Mouse (Mus musculus) ES-E14 (cell line): ENCODE measurements around the gene Dennd4c. TPM values are rescaled to one million over a fixed set of nuclear protein-coding genes. Genes with fewer than 3 reads are reported as not detected.

Experiments used
- DNase-seq: peaks from one replicate; pipeline ENCODE4 v3.0.0-alpha.2; 2013; ENCODE audit warnings: low read depth, low spot score
- H3K27ac ChIP-seq: 2 replicates; pipeline ENCODE4 v1.5.1; 2012; ENCODE audit warnings: low read depth, mild to moderate bottlenecking, low read length, moderate library complexity, mixed read lengths; ENCODE audit not compliant: poor library complexity, insufficient read depth, severe bottlenecking
- H3K36me3 ChIP-seq: 2 replicates; pipeline ENCODE4 v1.6.1; 2012; ENCODE audit warnings: mild to moderate bottlenecking, low read length, moderate library complexity, mixed read lengths; ENCODE audit not compliant: control insufficient read depth, poor library complexity, insufficient read depth, severe bottlenecking
- H3K4me1 ChIP-seq, 2 experiments: fragments of 150-350 bp in 1 of 2; sonication (generic) in 1 of 2; 2 replicates each; pipeline ENCODE4 v1.6.1; 2012; ENCODE audit warnings: low read length in 2 of 2, mild to moderate bottlenecking in 1 of 2, mixed read lengths in 1 of 2; ENCODE audit not compliant: control insufficient read depth in 2 of 2, insufficient read depth in 2 of 2, poor library complexity in 1 of 2
- H3K4me3 ChIP-seq, 2 experiments: fragments of 150-350 bp in 1 of 2; sonication (generic) in 1 of 2; 2 replicates each; pipeline ENCODE4 v1.5.1; 2012; ENCODE audit warnings: low read length in 2 of 2, low read depth in 1 of 2, mild to moderate bottlenecking in 1 of 2, mixed read lengths in 1 of 2; ENCODE audit not compliant: insufficient read depth in 1 of 2, poor library complexity in 1 of 2, severe bottlenecking in 1 of 2
- H3K9ac ChIP-seq: 2 replicates; pipeline ENCODE4 v1.6.1; 2012; ENCODE audit warnings: low read depth, mild to moderate bottlenecking, low read length, mixed read lengths; ENCODE audit not compliant: poor library complexity, insufficient read depth, severe bottlenecking
- H3K9me3 ChIP-seq: fragments of 150-350 bp; sonication (generic); 2 replicates; pipeline ENCODE4 v1.6.1; 2012; ENCODE audit warnings: low read depth, mild to moderate bottlenecking, low read length; ENCODE audit not compliant: control insufficient read depth, insufficient read depth
- CHD2 ChIP-seq: IDR thresholded peaks from 2 replicates; pipeline ENCODE4 v1.6.1; 2014; ENCODE audit warnings: mild to moderate bottlenecking, low read depth, low read length, inconsistent platforms
- HCFC1 ChIP-seq: IDR thresholded peaks from 2 replicates; pipeline ENCODE4 v1.6.1; 2012; ENCODE audit warnings: low read length, inconsistent platforms, borderline replicate concordance; ENCODE audit not compliant: insufficient read depth
- MAFK ChIP-seq: IDR thresholded peaks from 2 replicates; pipeline ENCODE4 v1.6.1; 2014; ENCODE audit warnings: mild to moderate bottlenecking, low read depth, low read length, inconsistent platforms; ENCODE audit not compliant: insufficient read depth
- ZC3H11A ChIP-seq: IDR thresholded peaks from 2 replicates; pipeline ENCODE4 v1.6.1; 2012; ENCODE audit warnings: low read depth, mild to moderate bottlenecking, inconsistent platforms, low read length, borderline replicate concordance
- ZNF384 ChIP-seq: IDR thresholded peaks from 2 replicates; pipeline ENCODE4 v1.6.1; 2012; ENCODE audit warnings: low read depth, low read length, inconsistent platforms
- in situ Hi-C, 2 experiments: fragments of 600-800 bp; cut with MboI; formaldehyde crosslinking; loops; one replicate each; pipeline ENCODE4 v1.15.1; 2025; ENCODE audit warnings: low sequenced_read_pairs in 2 of 2, inconsistent platforms in 1 of 2; ENCODE audit not compliant: unreplicated experiment in 2 of 2
- total RNA-seq: library from RNA; depleted of rRNA; stranded (reverse); fragments of 300-350 nt; gene quantifications from 2 replicates; pipeline ENCODE4 v1.2.3, GENCODE M21; 2012

Dennd4c gene
- total RNA-seq, 1 experiment = 13.0 TPM

GRCm38 (mm10) chr4:86873072-86873471 is 124.7 kb downstream of the Dennd4c start:
- TF ChIP-seq CHD2 (no peak), HCFC1 (no peak), MAFK (no peak), ZNF384 (no peak), ZC3H11A (no peak)
- H3K36me3 ChIP-seq = no peaks in the 10 kb centered on the region
- H3K27ac ChIP-seq = no peak overlapping the region
- in situ Hi-C loops = no loop called here
- no peak overlapping the region for H3K4me3 ChIP-seq
- no peaks in the 10 kb centered on the region for H3K9me3 ChIP-seq
- DNase-seq = no peak
- no peaks in the 10 kb centered on the region for H3K4me1 ChIP-seq
- H3K9ac ChIP-seq = no peak overlapping the region

DNA sequence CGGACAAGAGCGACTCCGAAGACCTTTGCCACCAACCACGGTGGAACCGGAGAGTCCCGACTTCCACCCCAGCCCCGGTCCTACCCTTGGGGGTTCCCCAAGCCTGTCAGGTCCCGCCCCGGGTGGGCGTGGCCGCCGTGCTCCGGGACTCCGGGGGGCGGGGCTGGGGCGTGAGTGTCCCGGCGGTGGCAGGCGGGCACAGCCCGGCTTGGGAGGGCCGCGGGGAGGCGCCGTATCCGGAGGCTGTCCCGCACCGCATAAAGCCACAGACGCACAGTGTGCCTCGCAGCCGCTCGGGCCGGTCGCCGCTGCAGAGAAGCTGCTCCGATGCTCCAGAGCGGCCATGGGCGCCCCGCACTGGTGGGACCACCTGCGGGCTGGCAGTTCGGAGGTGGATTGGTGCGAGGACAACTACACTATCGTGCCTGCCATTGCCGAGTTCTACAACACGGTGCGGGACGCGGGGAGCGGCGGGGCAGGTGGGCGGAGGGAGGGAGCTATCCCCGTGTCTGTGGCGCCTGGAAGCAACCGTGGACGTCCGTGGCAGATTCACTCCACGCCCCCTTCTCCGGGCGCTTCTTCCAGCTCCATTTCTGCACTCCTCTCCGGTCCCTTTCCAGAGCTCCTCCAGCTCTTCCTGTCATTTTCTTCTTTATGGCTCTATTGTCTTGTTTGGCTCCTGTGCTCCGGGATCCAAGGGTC is 125.9 kb downstream of the Dennd4c start, which contains the start of gene Acer2:
Acer2 (plus strand) TSS at position 251 of the 702 bp plus-strand sequence.
- Histone ChIP-seq H3K4me3 (peak within 1 kb of the TSS; percentile 80 to 88), H3K4me1 (no peaks in the 10 kb centered on the region), H3K36me3 (no peaks in the 10 kb centered on the region), H3K27ac (no peak within 1 kb of the TSS), H3K9ac (peak within 1 kb of the TSS; percentile 58), H3K9me3 (no peaks in the 10 kb centered on the region)
- peak; percentile 67 for DNase-seq
- in situ Hi-C loops = no loop called here
- 0 out of 2 replicates have a peak, but pooled peaks have one; percentile 32 for TF ChIP-seq HCFC1
- no peak for TF ChIP-seq ZNF384

DNA sequence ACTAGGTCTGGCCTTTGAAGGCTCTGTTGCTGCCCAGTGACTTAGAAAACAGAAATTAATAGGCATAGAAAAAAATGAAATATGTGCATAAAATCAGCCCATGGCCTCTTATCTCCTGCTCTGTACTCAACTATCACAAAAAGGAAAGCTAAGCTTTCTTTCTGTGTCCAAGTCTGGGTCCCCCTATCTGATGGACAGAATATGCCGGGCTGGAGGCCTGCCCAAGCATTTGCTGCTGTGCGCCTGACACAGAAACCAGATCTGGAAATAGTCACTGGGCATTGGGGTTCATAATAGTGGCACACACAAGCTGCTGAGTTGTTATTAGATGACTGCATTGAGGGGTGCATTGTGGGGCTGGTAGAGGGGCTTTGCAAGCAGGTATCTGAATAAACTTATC is 131.1 kb downstream of the Dennd4c start:
- no peaks in the 10 kb centered on the region for H3K9me3 ChIP-seq
- H3K27ac ChIP-seq = no peak overlapping the region
- no peak for TF ChIP-seq CHD2
- no peak for TF ChIP-seq MAFK
- H3K4me1 ChIP-seq = no peaks in the 10 kb centered on the region
- no peak overlapping the region for H3K4me3 ChIP-seq
- DNase-seq = no peak
- H3K9ac ChIP-seq = no peak overlapping the region
- in situ Hi-C loops = no loop called here
- no peaks in the 10 kb centered on the region for H3K36me3 ChIP-seq

GRCm38 (mm10) chr4:86881178-86881577 is 132.8 kb downstream of the Dennd4c start:
- H3K9me3 ChIP-seq = no peaks in the 10 kb centered on the region
- H3K4me3 ChIP-seq = no peak overlapping the region
- in situ Hi-C loops = no loop called here
- no peaks in the 10 kb centered on the region for H3K36me3 ChIP-seq
- H3K4me1 ChIP-seq = no peaks in the 10 kb centered on the region
- no peak overlapping the region for H3K9ac ChIP-seq
- no peak for DNase-seq
- TF ChIP-seq ZNF384 = no peak
- TF ChIP-seq MAFK = no peak
- no peak for TF ChIP-seq HCFC1
- TF ChIP-seq CHD2 = no peak
- TF ChIP-seq ZC3H11A = no peak
- H3K27ac ChIP-seq = no peak overlapping the region

GRCm38 (mm10) chr4:86882413-86882812 is 134.1 kb downstream of the Dennd4c start:
- in situ Hi-C loops = no loop called here
- no peak for DNase-seq
- Histone ChIP-seq H3K9ac (no peak overlapping the region), H3K4me1 (no peaks in the 10 kb centered on the region), H3K27ac (no peak overlapping the region), H3K9me3 (no peaks in the 10 kb centered on the region), H3K36me3 (no peaks in the 10 kb centered on the region), H3K4me3 (no peak overlapping the region)
- TF ChIP-seq ZC3H11A (no peak), MAFK (no peak), HCFC1 (no peak), CHD2 (no peak), ZNF384 (no peak)
